Mouse (Mus musculus) cerebellum, adult 9-10 months (tissue): Measurements from ENCODE around the gene Olfr661.

Source experiments
- DNase-seq: peaks from one replicate; pipeline ENCODE4 v3.0.0; 2022

Olfr661 gene

GRCm38 (mm10) chr7:104686201-104686600 lies at the start of gene Olfr661:
Gene Olfr661 (plus strand): TSS chr7:104686501.
- DNase-seq = no peak

DNA sequence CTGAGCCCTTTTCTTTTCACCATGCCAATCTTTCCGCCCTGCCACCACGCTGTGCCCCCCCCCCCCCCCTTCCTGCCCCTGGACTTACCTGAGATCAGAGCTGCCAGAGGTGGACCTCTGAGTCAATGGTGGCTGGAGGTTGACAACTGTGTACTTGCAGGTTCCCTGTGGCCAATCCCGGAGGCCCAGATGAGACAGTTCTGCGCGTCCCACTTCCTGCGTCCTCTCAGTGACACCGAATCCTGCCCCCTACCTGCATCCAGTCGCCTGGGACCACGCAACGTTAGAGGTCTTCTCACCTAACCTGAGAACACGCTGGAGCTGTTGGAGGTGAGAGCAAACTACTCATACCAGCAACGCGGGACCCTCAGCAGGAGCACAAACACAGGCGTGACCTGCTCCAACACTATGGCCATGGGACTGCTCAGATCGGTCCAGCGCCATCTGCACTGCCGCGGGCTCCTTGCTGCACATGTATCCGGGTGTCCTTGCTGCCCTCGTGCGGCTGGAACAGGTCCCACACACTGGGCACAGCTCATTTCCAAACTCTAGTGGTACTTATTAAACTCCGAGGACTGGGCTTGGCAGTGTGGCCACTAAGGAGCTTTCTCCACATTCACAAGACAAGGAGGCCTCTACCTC lies 39.3 kb upstream of the Olfr661 start, which contains the start of gene Olfr658:
TSS of gene Olfr658 (minus strand) at position 465 of the 642 bp plus-strand sequence.
- peak; percentile 2 for DNase-seq

DNA sequence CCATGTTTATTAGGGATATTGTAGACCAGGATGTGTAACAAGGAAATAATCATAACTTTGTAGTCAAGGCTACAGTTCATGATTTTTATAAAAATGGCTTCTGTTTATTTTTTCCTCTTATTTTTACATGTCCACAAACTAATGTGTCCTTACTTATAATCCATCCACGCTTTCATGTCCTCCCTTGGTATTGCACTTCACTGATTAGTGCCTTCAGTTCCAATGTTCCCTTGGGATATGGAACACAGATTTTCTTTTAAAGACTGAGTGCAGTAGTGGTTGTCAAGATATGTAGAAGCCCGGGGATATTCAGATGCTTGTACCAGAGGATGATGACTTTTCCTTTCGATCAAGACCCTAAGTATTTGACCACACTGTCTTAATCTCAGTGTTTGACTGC lies 19.8 kb upstream of the Olfr661 start, which contains the start of gene Olfr659:
TSS of gene Olfr659 (plus strand) at position 301 of the 400 bp plus-strand sequence.
- no peak for DNase-seq
